Mouse (Mus musculus): ENCODE data around the gene Gm10721. TPM values are rescaled to one million over a fixed set of nuclear protein-coding genes. Genes with fewer than 3 reads are reported as not detected.
"Not testable (repeated sequence)": the region's sequence is repeated elsewhere in the genome, so short reads cannot be mapped to it uniquely, and the experiment has no call there.

Gene Gm10721
- polyA plus RNA-seq, 1 experiment = not detected

- not testable (repeated sequence) for H3K4me1 ChIP-seq (ENCODE audit: control insufficient read depth, insufficient read depth, low read length); H3K4me3 ChIP-seq (replicated peaks; ENCODE audit: extremely low read depth, low read depth, low read length); DNase-seq
- 64% methylated on average over 4 of the region's 4 CpGs for WGBS
Observed at GRCm38 (mm10) chr9:3038161-3038560, 25.2 kb downstream of the Gm10721 start.

Other genes starting within 250 kb of the Gm10721 start
- gene Gm10722, start 12.2 kb upstream of the Gm10721 start, polyA plus RNA-seq (2012; rRNA removed) = not detected in 2 replicates
- gene Gm11168, start 9.8 kb upstream of the Gm10721 start, polyA plus RNA-seq (2012; rRNA removed) = not detected in 2 replicates
- not detected in 2 replicates for gene Gm10720, start 2.5 kb downstream of the Gm10721 start, polyA plus RNA-seq (2012; rRNA removed)
- not detected in 2 replicates for gene Gm10719, start 4.3 kb downstream of the Gm10721 start, polyA plus RNA-seq (2012; rRNA removed)
- gene Gm10718, start 10.4 kb downstream of the Gm10721 start, polyA plus RNA-seq (2012; rRNA removed) = not detected in 2 replicates
- not detected in 2 replicates for gene Gm10717, start 12.3 kb downstream of the Gm10721 start, polyA plus RNA-seq (2012; rRNA removed)
- gene Gm17535, start 21.5 kb downstream of the Gm10721 start, polyA plus RNA-seq (2012; rRNA removed) = not detected in 2 replicates
- gene Gm10715, start 23.7 kb downstream of the Gm10721 start, polyA plus RNA-seq (2012; rRNA removed) = not detected in 2 replicates